Mouse (Mus musculus): Measurements from ENCODE around the gene Lnp1.

GRCm38 (mm10) chr16:56884811-56885210, 43.0 kb downstream of the Lnp1 start:
- TF ChIP-seq CTCF (IDR thresholded peaks at IDR 0.05; ENCODE audit: low read depth, low read length) (no peak), POLR2A (IDR thresholded peaks at IDR 0.05; ENCODE audit: extremely low read depth, insufficient read depth, low read length) (no peak)

Measured in liver, adult 2 months (tissue).